Mouse (Mus musculus): ENCODE measurements around the gene Cln3. TPM values are rescaled to one million over a fixed set of nuclear protein-coding genes. Genes with fewer than 3 reads are reported as not detected.

The Cln3 gene
- polyA plus RNA-seq, 1 experiment, result 44.9 TPM

GRCm38 (mm10) chr7:126581661-126582060 is 4.0 kb downstream of the Cln3 start:
- Histone ChIP-seq H3K9me3 (replicated peaks; ENCODE audit: control insufficient read depth, insufficient read depth, low read length, poor library complexity, severe bottlenecking) (no peaks in the 10 kb centered on the region), H3K4me1 (ENCODE audit: control insufficient read depth, insufficient read depth, low read length) (peaks cover 1% of the 10 kb centered on the region), H3K27me3 (ENCODE audit: control insufficient read depth, insufficient read depth, low read length, poor library complexity, severe bottlenecking) (no peaks in the 10 kb centered on the region), H3K9ac (ENCODE audit: low read depth, poor library complexity, severe bottlenecking) (no peak overlapping the region), H3K36me3 (ENCODE audit: control insufficient read depth, insufficient read depth, low read length, poor library complexity, severe bottlenecking) (peaks cover 9% of the 10 kb centered on the region; the same call in 1 of the 2 replicates), H3K27ac (ENCODE audit: insufficient read depth, low read length) (no peak overlapping the region), H3K4me3 (ENCODE audit: low read depth, low read length) (no peak overlapping the region)
- TF ChIP-seq EP300 (IDR thresholded peaks at IDR 0.05; ENCODE audit: insufficient read depth, low read depth, low read length) (no peak), POLR2A (IDR thresholded peaks at IDR 0.05; ENCODE audit: insufficient read depth, low read length) (no peak), CTCF (IDR thresholded peaks at IDR 0.05; ENCODE audit: low read depth, low read length) (no peak)

DNA sequence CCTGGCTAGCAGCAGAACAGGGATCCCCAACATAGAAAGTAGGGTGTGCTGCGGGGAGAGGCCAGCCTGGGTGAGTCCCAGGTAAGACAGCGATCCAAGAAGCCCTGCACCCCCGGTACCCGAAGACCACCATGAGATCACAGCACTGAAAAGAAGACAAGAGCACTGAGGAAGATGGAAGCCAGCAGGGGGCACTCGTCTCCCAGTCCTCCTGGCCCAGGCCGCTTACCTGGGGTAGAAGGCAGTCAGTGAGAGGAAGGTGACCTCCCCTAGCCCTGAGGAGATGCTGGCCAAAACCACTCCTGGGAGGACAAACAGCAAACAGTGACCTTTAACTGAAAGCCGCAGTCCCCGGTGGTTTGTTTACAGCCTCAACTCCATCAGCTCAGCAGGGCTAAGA is 6.4 kb downstream of the Cln3 start:
- peaks cover 9% of the 10 kb centered on the region; the same call in 1 of the 2 replicates for H3K36me3 ChIP-seq (ENCODE audit: control insufficient read depth, insufficient read depth, low read length, poor library complexity, severe bottlenecking)
- no peak overlapping the region for H3K27ac ChIP-seq (ENCODE audit: insufficient read depth, low read length)
- no peaks in the 10 kb centered on the region for H3K4me1 ChIP-seq (ENCODE audit: control insufficient read depth, insufficient read depth, low read length)
- TF ChIP-seq POLR2A (IDR thresholded peaks at IDR 0.05; ENCODE audit: insufficient read depth, low read length) (no peak), EP300 (IDR thresholded peaks at IDR 0.05; ENCODE audit: insufficient read depth, low read depth, low read length) (peak; percentile 28; the same call in 1 of the 2 replicates), CTCF (IDR thresholded peaks at IDR 0.05; ENCODE audit: low read depth, low read length) (peak; percentile 77)
- no peak overlapping the region for H3K9ac ChIP-seq (ENCODE audit: low read depth, poor library complexity, severe bottlenecking)
- H3K27me3 ChIP-seq (ENCODE audit: control insufficient read depth, insufficient read depth, low read length, poor library complexity, severe bottlenecking), result no peaks in the 10 kb centered on the region
- no peaks in the 10 kb centered on the region for H3K9me3 ChIP-seq (replicated peaks; ENCODE audit: control insufficient read depth, insufficient read depth, low read length, poor library complexity, severe bottlenecking)
- no peak overlapping the region for H3K4me3 ChIP-seq (ENCODE audit: low read depth, low read length)

DNA sequence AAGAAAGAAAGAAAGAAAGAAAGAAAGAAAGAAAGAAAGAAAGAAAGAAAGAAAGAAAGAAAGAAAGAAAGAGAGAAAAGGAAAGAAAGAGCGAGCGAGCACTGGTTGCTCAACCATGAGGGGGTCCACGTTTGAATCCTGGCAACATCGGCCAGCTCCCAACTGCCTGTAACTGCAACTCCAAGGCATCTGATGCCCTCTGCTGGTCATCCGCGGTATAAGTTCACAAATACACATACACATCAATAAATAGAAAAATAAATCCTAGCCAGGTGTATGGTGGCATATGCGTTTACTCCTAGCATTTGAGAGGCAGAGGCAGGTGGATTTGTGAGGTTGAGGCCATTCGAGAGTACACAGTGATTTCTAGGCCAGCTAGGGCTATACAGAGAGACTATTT is 8.7 kb downstream of the Cln3 start:
- H3K9ac ChIP-seq (ENCODE audit: low read depth, poor library complexity, severe bottlenecking), result no peak overlapping the region
- TF ChIP-seq EP300 (IDR thresholded peaks at IDR 0.05; ENCODE audit: insufficient read depth, low read depth, low read length) (no peak), CTCF (IDR thresholded peaks at IDR 0.05; ENCODE audit: low read depth, low read length) (peak; percentile 82)

GRCm38 (mm10) chr7:126566094-126566765 is 19.4 kb downstream of the Cln3 start, which contains the start of gene Eif3c:
Eif3c (minus strand) TSS chr7:126566411.
- Histone ChIP-seq H3K4me3 (ENCODE audit: low read depth, low read length) (peak within 1 kb of the TSS; percentile 96), H3K4me1 (ENCODE audit: control insufficient read depth, insufficient read depth, low read length) (no peaks in the 10 kb centered on the region), H3K9me3 (replicated peaks; ENCODE audit: control insufficient read depth, insufficient read depth, low read length, poor library complexity, severe bottlenecking) (no peaks in the 10 kb centered on the region), H3K27me3 (ENCODE audit: control insufficient read depth, insufficient read depth, low read length, poor library complexity, severe bottlenecking) (no peaks in the 10 kb centered on the region), H3K27ac (ENCODE audit: insufficient read depth, low read length) (no peak within 1 kb of the TSS), H3K9ac (ENCODE audit: low read depth, poor library complexity, severe bottlenecking) (peak within 1 kb of the TSS; percentile 86), H3K36me3 (ENCODE audit: control insufficient read depth, insufficient read depth, low read length, poor library complexity, severe bottlenecking) (peaks cover 34% of the 10 kb centered on the region)
- TF ChIP-seq POLR2A (IDR thresholded peaks at IDR 0.05; ENCODE audit: insufficient read depth, low read length), result peak; percentile 80
- TF ChIP-seq CTCF (IDR thresholded peaks at IDR 0.05; ENCODE audit: low read depth, low read length), result no peak

More for the DNA sequence above, 8.7 kb downstream of the Cln3 start:
- Histone ChIP-seq H3K27ac (ENCODE audit: insufficient read depth, low read length) (no peak overlapping the region), H3K27me3 (ENCODE audit: control insufficient read depth, insufficient read depth, low read length, poor library complexity, severe bottlenecking) (no peaks in the 10 kb centered on the region), H3K4me1 (ENCODE audit: control insufficient read depth, insufficient read depth, low read length) (no peaks in the 10 kb centered on the region), H3K36me3 (ENCODE audit: control insufficient read depth, insufficient read depth, low read length, poor library complexity, severe bottlenecking) (peaks cover 11% of the 10 kb centered on the region), H3K4me3 (ENCODE audit: low read depth, low read length) (no peak overlapping the region), H3K9me3 (replicated peaks; ENCODE audit: control insufficient read depth, insufficient read depth, low read length, poor library complexity, severe bottlenecking) (no peaks in the 10 kb centered on the region)

DNA sequence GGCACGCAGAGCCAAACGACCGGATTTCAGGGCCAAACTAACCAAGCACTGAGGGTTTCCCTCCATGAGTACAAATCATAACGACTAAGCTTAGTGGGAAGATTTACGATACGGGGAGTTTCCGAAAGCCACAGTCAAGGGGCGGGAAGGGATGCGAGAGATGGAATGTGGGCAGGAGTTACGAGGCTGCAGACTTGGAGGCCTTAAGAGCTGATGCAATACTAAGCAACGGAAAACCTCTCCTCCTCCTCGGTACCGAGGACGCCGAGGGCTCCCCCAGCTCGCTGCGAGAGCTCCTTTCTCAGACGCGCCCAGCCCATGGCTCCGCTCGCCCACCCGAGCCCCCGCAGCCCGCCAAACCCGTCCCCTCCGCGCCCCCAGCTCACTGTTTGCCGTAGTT is 19.9 kb downstream of the Cln3 start:
- peak overlapping the region; percentile 96 for H3K4me3 ChIP-seq (ENCODE audit: low read depth, low read length)
- H3K27ac ChIP-seq (ENCODE audit: insufficient read depth, low read length), result no peak overlapping the region
- TF ChIP-seq CTCF (IDR thresholded peaks at IDR 0.05; ENCODE audit: low read depth, low read length), result no peak
- no peak for TF ChIP-seq EP300 (IDR thresholded peaks at IDR 0.05; ENCODE audit: insufficient read depth, low read depth, low read length)
- TF ChIP-seq POLR2A (IDR thresholded peaks at IDR 0.05; ENCODE audit: insufficient read depth, low read length), result no peak
- no peaks in the 10 kb centered on the region for H3K9me3 ChIP-seq (replicated peaks; ENCODE audit: control insufficient read depth, insufficient read depth, low read length, poor library complexity, severe bottlenecking)
- H3K27me3 ChIP-seq (ENCODE audit: control insufficient read depth, insufficient read depth, low read length, poor library complexity, severe bottlenecking), result no peaks in the 10 kb centered on the region
- H3K9ac ChIP-seq (ENCODE audit: low read depth, poor library complexity, severe bottlenecking), result peak overlapping the region; percentile 86
- H3K36me3 ChIP-seq (ENCODE audit: control insufficient read depth, insufficient read depth, low read length, poor library complexity, severe bottlenecking), result peaks cover 40% of the 10 kb centered on the region
- no peaks in the 10 kb centered on the region for H3K4me1 ChIP-seq (ENCODE audit: control insufficient read depth, insufficient read depth, low read length)

DNA sequence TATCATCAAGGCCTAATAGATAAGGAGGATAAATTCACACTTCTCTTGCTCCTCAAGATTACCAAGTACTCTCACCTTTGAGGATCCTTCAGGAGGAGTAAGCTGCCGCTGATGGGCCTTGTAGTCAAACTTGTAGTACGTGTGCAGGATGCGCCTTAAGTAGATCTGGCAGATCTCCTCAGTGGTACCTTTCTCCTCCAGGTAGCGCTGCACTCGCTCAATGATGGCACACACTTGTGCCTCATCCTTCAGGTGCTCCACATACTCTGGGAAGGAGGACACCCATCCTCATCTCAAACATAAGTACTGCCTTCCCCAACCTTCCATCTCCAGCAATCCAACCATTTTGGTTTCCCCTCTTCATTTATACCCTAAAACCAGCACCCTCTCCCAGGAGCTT is 29.0 kb downstream of the Cln3 start:
- Histone ChIP-seq H3K4me1 (ENCODE audit: control insufficient read depth, insufficient read depth, low read length) (no peaks in the 10 kb centered on the region), H3K27ac (ENCODE audit: insufficient read depth, low read length) (no peak overlapping the region), H3K36me3 (ENCODE audit: control insufficient read depth, insufficient read depth, low read length, poor library complexity, severe bottlenecking) (peaks cover 84% of the 10 kb centered on the region), H3K9ac (ENCODE audit: low read depth, poor library complexity, severe bottlenecking) (no peak overlapping the region), H3K9me3 (replicated peaks; ENCODE audit: control insufficient read depth, insufficient read depth, low read length, poor library complexity, severe bottlenecking) (no peaks in the 10 kb centered on the region), H3K4me3 (ENCODE audit: low read depth, low read length) (no peak overlapping the region), H3K27me3 (ENCODE audit: control insufficient read depth, insufficient read depth, low read length, poor library complexity, severe bottlenecking) (no peaks in the 10 kb centered on the region)
- TF ChIP-seq CTCF (IDR thresholded peaks at IDR 0.05; ENCODE audit: low read depth, low read length) (no peak), POLR2A (IDR thresholded peaks at IDR 0.05; ENCODE audit: insufficient read depth, low read length) (no peak), EP300 (IDR thresholded peaks at IDR 0.05; ENCODE audit: insufficient read depth, low read depth, low read length) (no peak)
